Mouse (Mus musculus): ENCODE results near the gene Tbc1d9.
"Not testable (repeated sequence)": the region's sequence is repeated elsewhere in the genome, so short reads cannot be mapped to it uniquely, and the experiment has no call there.

The Tbc1d9 gene

DNA sequence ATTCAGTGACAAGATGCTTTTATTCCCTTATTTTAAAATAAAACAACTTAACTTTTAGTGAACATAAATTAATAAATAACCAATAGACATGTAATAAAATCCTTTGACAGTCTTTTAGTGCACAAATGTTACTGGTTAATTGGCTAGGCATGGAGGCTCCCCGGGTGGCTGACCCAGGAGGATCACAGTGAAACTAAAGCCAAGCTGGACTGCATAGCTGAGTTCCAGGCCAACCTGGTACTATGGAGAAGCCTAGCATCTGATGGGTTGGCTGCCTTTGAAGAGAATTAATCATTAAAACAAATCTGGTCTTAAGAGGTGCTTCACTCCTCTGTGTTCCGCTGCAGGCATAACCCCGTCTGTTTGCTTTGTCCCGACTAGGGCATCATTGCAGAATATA lies 67.9 kb downstream of the Tbc1d9 start:
- in situ Hi-C loops (cut with MboI, MseI) = no loop called here

DNA sequence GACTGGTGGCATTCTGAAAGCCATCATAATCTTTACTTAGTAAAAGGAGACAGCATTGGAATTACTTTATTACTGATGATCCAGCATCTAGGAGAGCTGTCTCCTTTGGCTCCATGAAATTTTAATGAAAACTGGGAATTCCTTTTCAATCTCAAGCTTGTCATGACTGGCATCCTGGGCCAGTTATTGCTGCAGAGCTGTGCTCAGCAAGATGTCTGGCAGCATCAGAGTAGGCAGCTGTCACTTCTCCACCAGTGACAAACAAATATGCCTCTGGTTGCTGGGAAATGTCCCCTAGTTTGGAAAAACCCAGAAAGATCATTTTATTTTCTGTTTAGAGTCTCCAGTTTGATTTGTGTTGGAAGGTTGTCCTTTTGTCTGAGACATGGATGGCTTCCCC lies 74.2 kb downstream of the Tbc1d9 start:
- in situ Hi-C loops (cut with MboI, MseI) = no loop called here

DNA sequence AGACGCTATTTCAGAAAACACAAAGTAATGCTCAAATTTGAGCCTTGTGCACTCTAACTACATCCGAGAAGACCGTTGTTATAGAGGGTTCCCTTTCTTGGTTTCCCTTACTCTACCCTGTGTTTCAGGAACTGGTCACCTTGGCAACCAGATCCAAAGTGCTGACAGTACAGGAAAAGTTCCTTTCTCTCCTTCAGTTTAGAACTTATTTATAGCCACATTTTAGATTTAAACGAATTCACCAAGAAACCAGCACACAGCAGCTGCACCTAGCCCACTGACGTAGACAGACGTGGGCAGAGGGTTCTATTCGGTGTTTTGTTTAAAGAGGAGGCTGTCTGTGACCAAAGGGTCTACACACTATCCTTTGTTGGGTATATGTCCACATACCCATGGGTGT lies 79.0 kb downstream of the Tbc1d9 start:
- in situ Hi-C loops (cut with MboI, MseI) = no loop called here

DNA sequence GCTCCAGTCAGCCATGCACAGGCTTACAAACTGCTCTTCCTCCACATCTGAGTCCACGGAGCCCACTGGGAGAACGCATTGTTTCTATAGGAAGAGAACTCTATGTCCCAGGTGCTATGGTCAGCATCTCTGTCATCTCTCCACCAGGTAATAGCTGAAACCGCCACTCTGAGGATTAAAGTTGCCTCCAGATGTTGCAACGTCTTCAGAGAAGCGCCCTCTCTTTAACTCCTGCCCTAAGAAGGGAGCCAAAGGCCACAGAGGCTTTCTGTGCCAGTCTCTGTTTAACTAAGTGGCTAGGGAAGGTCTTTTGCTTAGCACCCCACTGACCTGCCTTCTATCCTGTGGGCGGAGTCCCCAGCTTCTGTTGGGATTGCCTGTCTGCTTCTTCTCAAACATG lies 85.7 kb downstream of the Tbc1d9 start:
- in situ Hi-C loops (cut with MboI, MseI) = no loop called here

DNA sequence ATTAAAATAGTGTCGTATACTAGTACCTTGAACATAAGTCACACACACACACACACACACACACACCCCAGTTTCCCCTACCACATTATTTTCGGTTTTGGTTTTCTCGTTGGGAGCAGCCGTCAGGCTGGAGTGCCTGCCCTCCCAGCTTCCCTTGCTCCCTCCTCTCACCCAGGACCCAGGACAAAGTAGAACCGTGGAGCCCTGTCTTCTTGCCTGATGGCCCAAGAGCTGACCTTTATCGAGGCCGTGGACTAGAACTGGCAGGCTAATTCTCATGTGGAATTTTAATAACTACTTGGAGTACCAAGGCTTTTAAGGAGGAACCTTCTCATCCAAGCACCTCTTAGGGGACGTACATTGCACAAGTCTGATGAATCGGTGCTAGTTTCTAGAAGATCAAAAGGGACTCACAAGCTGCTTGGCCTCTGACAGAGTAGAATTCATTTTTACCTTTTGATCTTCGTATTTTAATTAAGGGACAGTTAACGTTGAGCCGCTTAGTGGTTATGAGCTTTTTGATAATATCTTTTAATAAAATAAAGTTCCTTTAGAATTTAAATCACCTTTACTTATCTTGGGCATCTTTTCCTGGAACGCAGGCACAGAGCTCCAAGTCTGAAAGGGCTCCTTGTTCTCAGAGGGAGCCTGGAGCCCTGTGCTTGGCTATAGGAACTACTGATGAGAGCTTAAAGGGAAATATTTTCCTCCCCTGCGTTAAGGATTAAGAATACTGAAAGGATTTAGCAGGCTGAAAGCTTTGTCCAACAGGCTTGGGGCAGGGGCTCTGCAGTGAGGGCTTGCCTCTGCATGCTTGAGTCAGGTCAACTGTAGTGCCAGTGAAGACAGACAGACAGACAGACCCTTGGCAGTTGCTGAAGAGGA lies 86.5 kb downstream of the Tbc1d9 start:
- in situ Hi-C loops (cut with MboI, MseI) = no loop called here

DNA sequence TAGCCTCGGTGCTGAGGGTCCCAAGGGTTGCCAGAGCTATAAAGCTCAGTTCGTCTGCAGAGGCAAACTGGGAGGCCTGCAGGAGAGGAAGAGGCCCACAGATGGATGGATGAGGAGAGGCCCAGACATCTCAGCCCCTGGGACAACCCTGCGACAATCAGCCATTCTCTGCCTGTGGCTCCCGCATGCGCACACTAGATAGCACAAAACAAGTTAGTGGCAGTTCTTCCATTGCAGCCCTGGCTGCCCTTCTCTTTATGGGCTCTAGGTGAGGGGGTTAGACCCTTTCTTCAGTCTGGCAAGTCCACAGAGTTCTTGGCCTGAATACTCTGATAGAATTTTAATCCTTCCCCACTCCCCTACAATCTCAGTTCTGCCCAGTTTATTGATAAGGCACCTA lies 87.6 kb downstream of the Tbc1d9 start:
- in situ Hi-C loops (cut with MboI, MseI) = no loop called here

DNA sequence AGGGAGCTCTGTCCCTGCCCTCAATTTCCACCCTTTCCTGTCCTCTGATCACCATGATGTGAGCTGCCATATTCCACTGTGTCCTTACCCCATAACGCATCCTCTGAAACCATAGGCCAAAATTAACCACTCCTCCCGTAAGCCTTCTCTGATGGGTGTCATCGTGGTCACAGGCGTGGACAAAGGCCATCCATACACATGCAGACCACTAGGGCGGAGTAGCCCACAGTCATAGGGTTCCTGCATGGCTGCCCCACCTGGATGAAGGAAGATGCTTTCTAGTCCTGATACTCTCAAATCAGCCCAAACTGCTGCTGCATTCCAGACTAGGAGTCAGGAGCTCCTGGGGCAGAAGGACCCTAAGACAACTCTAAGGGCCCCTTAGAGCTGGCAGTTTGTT lies 92.5 kb downstream of the Tbc1d9 start:
- in situ Hi-C loops (cut with MboI, MseI) = no loop called here

DNA sequence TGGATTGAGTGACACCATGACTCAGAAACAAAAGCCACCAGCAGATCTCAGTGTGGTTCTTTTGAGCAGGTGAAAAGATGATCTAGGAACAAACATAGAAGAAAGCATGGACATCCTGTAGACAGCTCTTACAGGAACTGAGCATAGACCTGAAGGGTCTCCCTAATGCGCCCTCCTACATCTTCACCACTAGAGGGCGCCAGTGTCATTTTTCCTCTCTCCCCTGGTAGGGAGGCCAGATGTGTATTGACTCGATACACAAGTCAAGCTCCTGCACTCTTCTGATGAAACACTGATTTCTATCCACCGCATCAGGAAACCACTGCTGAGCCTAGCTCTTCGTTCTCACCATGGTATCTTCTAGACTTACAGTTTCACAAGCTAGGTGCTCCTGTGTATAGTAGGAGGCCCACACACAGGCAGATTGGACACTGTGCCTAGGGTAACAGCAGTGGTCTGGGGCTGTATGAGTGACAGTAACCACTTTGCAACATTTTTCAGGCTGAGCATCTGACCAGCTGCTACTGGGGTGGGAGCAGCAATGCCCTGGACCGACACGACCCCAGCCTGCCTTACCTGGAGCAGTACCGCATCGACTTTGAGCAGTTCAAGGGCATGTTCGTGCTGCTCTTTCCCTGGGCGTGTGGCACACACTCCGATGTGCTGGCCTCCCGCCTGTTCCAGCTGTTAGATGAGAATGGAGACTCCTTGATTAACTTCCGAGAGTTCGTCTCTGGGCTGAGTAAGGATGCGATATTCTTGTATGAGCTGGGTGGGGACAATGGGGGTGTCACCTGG lies 95.5 kb downstream of the Tbc1d9 start:
- in situ Hi-C loops (cut with MboI, MseI) = no loop called here

DNA sequence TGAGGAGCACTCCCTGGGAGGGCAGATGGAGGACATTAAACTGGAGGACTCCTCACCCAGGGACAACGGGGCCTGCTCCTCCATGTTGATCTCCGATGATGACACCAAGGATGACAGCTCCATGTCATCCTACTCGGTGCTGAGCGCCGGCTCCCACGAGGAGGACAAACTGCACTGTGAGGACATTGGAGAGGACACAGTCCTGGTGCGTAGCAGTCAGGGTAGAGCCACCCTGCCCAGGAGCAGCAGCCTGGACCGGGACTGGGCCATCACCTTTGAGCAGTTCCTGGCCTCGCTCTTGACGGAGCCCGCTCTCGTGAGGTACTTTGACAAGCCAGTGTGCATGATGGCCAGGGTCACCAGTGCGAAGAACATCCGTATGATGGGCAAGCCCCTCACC lies 106.0 kb downstream of the Tbc1d9 start:
- in situ Hi-C loops (cut with MboI, MseI) = no loop called here

DNA sequence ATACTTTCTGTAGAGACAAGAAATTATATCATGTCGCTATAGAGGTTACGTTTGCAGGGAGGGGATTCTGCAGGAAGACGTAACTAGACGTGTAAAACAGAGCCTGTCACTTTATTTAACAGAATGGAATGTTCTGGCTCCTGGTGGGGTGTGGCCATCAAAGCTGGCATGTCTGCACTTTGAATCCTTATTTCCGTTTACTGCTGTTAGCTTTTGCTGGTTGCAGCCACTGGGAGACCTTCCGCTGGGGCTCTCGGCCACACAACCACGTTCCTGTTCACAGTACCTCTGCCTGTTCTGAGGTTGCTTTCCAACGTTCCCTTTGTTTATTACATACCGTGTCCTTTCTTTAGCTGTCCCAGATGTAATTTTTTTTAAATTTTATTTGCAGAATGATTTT lies 107.3 kb downstream of the Tbc1d9 start:
- in situ Hi-C loops (cut with MboI, MseI) = no loop called here

DNA sequence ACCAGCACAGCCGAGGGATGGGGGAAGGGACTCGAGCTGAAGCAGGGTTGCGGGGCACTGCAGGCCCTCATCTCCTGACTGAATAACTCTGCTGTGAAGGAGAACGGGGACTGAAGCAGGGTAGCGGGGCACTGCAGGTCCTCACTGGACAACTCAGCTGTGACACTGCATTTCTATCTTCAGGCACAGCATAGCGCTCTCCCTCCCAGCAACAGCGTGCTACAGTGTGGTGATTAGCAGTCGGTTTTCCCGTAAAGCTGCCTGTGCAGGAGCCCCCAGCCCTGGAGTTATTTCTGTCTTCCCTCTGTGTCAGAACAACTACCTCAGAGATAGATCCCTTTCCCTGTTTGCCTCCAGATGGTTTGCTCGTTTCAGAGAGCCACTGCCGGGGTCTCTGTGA lies 109.3 kb downstream of the Tbc1d9 start:
- in situ Hi-C loops (cut with MboI, MseI) = no loop called here

DNA sequence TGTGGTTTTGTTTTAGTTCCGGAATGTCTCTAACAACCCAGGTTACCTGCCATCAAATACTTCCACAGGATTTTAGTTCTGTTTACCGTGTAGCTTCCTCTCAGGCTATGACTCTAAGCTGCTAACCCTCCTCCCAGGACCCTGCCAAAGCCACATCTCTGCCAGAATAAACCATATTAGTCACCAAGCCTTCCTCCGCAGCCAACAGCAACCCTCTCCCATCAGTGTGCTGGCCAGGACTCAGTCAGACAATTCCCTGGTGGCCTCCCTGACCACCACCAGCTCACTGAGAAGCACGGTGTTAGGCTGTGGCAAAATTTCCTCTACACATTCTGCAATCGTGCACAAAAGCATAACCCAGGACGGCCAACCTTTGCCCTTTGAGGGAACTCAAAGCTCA lies 113.3 kb downstream of the Tbc1d9 start:
- in situ Hi-C loops (cut with MboI, MseI) = no loop called here

DNA sequence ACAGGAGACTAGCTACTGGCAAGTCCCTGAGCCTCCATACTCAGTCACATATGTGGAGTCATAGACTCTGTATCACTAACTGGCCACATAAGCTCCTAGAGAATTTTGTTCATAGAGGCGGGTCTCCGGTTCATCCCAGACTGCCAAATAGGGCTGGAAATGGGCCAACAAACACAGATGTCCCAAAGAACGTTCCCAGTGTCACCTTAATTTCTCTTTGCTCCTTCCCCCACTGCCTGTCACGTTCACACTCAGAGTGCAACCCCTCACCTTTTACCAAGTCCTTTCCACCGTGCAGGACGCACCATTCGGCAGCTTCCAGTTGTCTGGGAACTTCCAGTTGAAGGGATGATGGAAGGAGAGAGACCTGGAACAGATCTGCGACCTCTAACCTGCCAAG lies 120.2 kb downstream of the Tbc1d9 start:
- in situ Hi-C loops (cut with MboI, MseI) = no loop called here

DNA sequence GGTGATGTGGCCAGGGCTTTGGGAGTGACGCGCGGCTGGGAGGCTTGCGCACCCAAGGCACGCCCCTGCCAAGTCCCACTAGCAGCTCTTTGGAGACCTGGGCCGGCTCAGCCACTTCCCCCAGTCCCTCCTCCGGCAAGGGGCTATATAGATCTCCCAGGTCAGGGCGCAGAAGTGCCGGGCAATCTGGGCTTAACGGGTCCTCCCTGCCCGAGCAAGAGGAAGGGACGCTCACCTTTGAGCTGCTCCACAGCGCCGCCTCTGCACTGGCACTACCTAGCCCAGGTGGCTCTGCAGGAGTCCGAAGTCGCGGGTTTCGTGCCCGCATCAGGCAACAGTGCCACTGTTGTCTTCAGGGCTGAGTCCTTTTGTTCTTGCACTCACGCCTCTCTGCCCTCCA lies 125.0 kb downstream of the Tbc1d9 start, which contains the start of gene Ucp1:
TSS of gene Ucp1 (plus strand) at position 177 of the 400 bp plus-strand sequence.
- in situ Hi-C loops (cut with MboI, MseI) = no loop called here

DNA sequence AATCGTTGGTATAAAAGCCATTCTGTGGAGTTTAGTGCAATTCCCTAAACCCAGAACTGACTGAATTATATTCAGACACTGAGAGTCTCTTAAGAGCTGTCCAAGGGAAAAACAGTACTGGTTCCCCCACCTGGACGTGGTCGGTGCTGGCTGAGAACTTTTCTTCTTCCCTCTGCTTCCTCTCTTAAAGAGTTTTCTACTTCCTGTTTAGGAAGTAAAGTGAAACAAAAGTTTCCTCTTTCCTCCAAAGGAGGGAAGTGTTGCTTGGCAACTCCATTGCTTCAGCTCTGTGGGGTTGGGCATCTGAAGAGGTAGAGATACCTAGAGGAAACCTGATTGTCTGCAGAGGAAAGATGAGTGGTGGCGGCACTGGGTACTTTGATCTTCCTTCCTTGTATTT lies 132.2 kb downstream of the Tbc1d9 start:
- in situ Hi-C loops (cut with MboI, MseI) = no loop called here

DNA sequence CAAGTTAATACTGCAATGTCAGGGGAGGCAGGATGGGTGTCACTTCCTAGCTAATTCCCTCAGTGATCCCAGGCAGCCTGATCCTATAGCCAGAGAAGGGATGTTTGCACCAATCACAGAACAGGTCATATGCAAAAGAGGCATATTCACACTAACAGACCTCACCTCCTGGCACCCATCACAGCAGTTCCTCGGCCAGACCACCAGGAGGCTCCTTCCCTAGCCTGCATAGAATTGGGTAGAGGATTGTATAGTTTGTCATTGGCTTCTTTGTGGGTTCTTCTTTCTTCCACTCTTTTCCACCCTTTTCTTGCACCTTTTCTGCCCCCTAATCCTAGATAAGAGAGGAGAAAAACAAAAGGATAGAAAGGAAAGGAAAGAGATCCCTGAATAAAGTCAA lies 135.0 kb downstream of the Tbc1d9 start:
- in situ Hi-C loops (cut with MboI, MseI) = no loop called here

DNA sequence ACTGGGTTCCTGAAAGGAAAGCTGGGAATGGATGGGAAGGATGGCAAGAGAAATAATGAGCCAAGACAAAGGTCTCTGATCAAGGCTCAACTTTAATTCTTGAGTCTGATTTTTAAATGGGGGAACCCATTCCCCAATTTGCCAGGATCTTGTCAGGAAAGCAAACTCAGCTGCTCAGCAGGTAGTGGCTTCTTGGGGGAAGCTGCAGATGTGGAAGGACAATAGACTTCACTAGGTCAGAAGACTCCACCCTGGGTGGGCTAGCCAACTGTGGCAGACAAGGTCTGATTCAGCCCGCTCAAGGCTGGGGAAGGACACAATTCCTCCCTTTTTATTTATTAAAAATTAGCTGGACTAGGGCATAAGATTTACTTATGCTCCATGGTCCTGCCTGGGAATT lies 139.8 kb downstream of the Tbc1d9 start:
- in situ Hi-C loops (cut with MboI, MseI) = no loop called here

DNA sequence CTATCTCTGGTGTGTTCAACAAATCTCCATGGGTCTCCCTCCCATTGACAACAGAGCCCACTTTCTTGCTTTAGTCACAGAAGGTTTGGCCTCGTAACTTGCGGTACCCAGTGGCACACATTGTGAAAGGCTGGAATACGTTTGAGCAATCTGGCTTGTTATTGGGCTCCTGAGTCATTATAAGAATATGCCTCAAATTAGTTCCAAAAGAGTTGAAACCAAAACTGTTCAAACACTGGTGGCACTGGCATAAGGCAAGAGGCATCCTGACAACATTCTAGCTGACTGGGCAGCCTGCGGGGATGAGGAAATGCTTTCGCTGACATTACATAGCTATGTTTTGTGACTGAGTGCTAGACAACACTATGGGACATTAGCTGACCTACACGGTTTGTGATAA lies 144.7 kb downstream of the Tbc1d9 start:
- in situ Hi-C loops (cut with MboI, MseI) = no loop called here

DNA sequence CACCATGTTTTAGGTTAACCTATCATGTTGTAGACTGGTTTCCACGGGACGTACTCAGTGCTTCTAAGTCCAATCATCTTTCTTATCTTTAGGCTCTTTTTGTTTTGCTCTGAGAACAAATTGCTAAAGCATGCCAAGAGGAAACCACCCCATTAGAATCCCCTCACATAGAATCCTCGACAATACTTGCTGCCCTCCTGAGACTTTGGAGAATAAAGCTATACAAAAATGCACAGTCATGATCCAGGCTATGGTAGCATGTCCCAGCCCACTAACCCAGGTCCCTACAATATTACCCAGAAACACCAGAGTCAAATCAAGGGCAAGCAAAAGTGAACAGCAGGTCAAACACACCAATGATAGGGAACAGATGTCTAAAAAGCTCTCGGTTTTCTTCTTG lies 149.9 kb downstream of the Tbc1d9 start:
- in situ Hi-C loops (cut with MboI, MseI) = not testable (repeated sequence)

DNA sequence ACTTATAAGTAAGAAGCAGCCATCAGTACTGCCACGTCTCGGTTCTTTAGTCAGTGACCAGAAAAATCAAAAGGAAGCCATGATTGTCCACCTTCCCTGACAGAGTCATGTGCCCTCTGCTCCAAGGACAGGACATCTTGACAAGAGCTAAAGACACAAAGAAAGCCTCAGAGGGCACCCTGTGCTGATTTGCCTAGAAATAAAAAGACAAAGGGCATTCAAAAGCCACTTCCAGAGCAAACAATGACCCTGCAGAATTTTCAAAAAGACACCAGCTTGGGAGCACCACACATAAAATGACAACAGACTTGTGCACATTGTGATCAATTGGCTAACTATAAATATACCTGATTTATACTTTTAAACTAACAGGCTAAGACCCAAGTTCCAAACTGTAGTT lies 150.5 kb downstream of the Tbc1d9 start:
- in situ Hi-C loops (cut with MboI, MseI) = no loop called here

DNA sequence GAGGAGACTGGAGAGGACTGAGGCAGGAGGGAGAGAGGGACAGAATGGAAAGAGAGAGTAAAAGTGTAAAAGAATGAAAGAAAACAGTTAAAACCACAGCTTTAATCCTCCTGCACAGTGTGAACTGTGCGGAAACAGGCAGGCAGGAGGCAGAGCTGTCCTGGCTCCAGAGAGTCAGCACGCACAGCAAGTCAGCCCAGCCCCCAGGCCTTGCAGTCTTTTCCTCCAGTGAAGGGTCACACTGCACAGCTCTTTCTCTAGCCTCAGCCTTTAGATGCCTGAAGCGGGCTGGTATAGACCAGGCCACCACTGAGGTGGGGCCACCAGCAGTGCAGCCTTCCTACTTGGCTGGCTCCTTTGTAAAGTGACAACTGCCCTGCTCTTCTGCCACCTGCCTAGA lies 155.4 kb downstream of the Tbc1d9 start:
- in situ Hi-C loops (cut with MboI, MseI) = no loop called here

DNA sequence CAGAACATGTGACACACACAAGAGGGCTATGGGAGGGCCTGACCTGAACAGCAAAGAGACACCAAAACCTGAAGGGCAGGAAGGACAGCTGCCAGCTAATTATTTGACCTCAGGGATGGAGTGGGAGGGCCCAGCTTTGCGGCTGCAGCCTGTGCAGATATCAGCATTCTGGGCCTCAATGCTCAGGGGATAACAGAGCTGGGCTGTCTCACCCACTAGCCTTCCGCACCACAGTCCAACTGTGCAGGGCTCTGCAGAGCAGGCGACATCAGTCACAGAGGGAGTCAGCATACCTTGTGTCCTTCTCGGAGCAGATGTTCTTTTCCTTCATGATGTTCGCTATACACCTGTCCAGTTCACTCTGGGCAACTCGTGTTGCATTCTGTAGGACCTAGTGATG lies 157.2 kb downstream of the Tbc1d9 start:
- in situ Hi-C loops (cut with MboI, MseI) = no loop called here
